Mouse (Mus musculus): ENCODE measurements around the gene Neurod2. TPM values are rescaled to one million over a fixed set of nuclear protein-coding genes. Genes with fewer than 3 reads are reported as not detected.

The Neurod2 gene
- polyA plus RNA-seq, 1 experiment from 2014 or later, result 25.5 TPM

Other genes starting within 250 kb of the Neurod2 start
- 21.1 and 26.2 TPM in 2 replicates for gene Fbxl20, start 179.2 kb downstream of the Neurod2 start, polyA plus RNA-seq (2014; fragmentation: Nextera tagmentation; extraction: Ambion mirVana)
- 56.7 and 61.1 TPM in 2 replicates for gene Med1, start 136.4 kb downstream of the Neurod2 start, polyA plus RNA-seq (2014; fragmentation: Nextera tagmentation; extraction: Ambion mirVana)
- 11.3 TPM in 2 replicates for gene Cdk12, start 126.6 kb downstream of the Neurod2 start, polyA plus RNA-seq (2014; fragmentation: Nextera tagmentation; extraction: Ambion mirVana)
- gene Ppp1r1b, start 18.8 kb upstream of the Neurod2 start, polyA plus RNA-seq (2014; fragmentation: Nextera tagmentation; extraction: Ambion mirVana), result 1.3 and 2.4 TPM in 2 replicates
- gene Stard3, start 28.7 kb upstream of the Neurod2 start, polyA plus RNA-seq (2014; fragmentation: Nextera tagmentation; extraction: Ambion mirVana), result 28.0 and 35.6 TPM in 2 replicates
- 0.29 and 0.39 TPM in 2 replicates for gene Tcap, start 54.2 kb upstream of the Neurod2 start, polyA plus RNA-seq (2014; fragmentation: Nextera tagmentation; extraction: Ambion mirVana)
- 1.8 and 2.6 TPM in 2 replicates for gene Pnmt, start 56.8 kb upstream of the Neurod2 start, polyA plus RNA-seq (2014; fragmentation: Nextera tagmentation; extraction: Ambion mirVana)
- 5.8 and 6.2 TPM in 2 replicates for gene Pgap3, start 70.8 kb upstream of the Neurod2 start, polyA plus RNA-seq (2014; fragmentation: Nextera tagmentation; extraction: Ambion mirVana)
- gene Erbb2, start 82.8 kb upstream of the Neurod2 start, polyA plus RNA-seq (2014; fragmentation: Nextera tagmentation; extraction: Ambion mirVana), result 5.9 and 9.1 TPM in 2 replicates
- gene Mien1, start 109.3 kb upstream of the Neurod2 start, polyA plus RNA-seq (2014; fragmentation: Nextera tagmentation; extraction: Ambion mirVana), result 234 and 247 TPM in 2 replicates
- 0.86 and 0.97 TPM in 2 replicates for gene Grb7, start 116.7 kb upstream of the Neurod2 start, polyA plus RNA-seq (2014; fragmentation: Nextera tagmentation; extraction: Ambion mirVana)
- 0.20 and 0.22 TPM in 2 replicates for gene Ikzf3, start 216.4 kb upstream of the Neurod2 start, polyA plus RNA-seq (2014; fragmentation: Nextera tagmentation; extraction: Ambion mirVana)
- gene Zpbp2, start 221.4 kb upstream of the Neurod2 start, polyA plus RNA-seq (2014; fragmentation: Nextera tagmentation; extraction: Ambion mirVana), result not detected in 2 replicates

Data from neural tube, embryonic 14.5 days (tissue).